Comparison of ENCODE assay signal across 30 mouse cellular contexts in the genomic region with DNA sequence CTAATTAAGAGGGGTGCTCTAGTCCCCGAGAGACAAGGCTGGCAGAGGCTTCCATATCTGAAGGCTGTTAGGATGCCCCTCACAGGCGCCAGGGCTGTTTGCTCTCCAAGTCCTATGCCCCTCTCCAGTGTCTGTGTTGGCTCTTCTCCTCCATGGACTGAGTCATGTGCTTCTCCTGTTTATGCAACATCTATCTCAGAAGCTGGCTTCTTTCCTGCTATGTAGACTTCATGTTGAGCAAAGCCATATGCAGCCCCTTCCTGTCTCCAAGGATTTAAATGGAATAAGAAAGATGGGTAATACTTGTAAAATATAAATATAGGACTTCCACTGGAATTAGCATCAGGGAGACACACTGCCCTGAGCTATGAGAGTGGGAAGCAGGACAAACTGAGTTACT.
DNase-seq lines count a peak whose midpoint lies in the region; ATAC-seq and TF ChIP-seq lines count a peak whose summit lies in the region.
"Had no signal": no experiment of that assay in that cellular context is flagged by ENCODE, and none has a peak within 500 bp of the region (broad histone marks: within the 10 kb centered on the region; RNA-seq: fewer than 3 reads in every experiment).

No protein-coding gene starts in this region.

- H3K4me2 ChIP-seq in intestine, embryonic 14.5 days (ENCODE audit: low read length), result no peak overlapping the region
- H3K4me2 ChIP-seq in intestine, postnatal 0 days (replicated peaks; ENCODE audit: low read depth), result no peak overlapping the region
- H3K4me2 ChIP-seq in stomach, embryonic 16.5 days (ENCODE audit: low read depth, low read length), result no peak overlapping the region
- H3K4me2 ChIP-seq: embryonic facial prominence, embryonic 13.5 days; forebrain, embryonic 12.5 days; heart, embryonic 12.5 days; heart, embryonic 15.5 days; hindbrain, embryonic 14.5 days had no signal

- TF ChIP-seq CTCF in intestine, postnatal 0 days (IDR thresholded peaks at IDR 0.05; ENCODE audit: low read depth), result no peak

- no peak for ATAC-seq in cerebellum, adult (ENCODE audit: insufficient number of reproducible peaks, low FRiP score, low TSS enrichment)
- 0 out of 2 replicates have a peak, but pooled peaks have one; percentile 47 for ATAC-seq in intestine, embryonic 14.5 days (replicated peaks; ENCODE audit: low FRiP score, low TSS enrichment, low read depth)
- no peak for ATAC-seq in intestine, postnatal 0 days
- peak; percentile 69 for ATAC-seq in stomach, embryonic 16.5 days (ENCODE audit: insufficient read depth, low FRiP score)
- ATAC-seq: activated CD4-positive, CD25-positive, alpha-beta regulatory T cell, adult 4 months; hindbrain, postnatal 0 days; inflammation-experienced regulatory T-cells, adult 6 months had no signal

- no peak overlapping the region for H3K27ac ChIP-seq in intestine, embryonic 14.5 days (ENCODE audit: low read depth)
- no peak overlapping the region for H3K27ac ChIP-seq in intestine, postnatal 0 days (ENCODE audit: low read depth, low read length)
- no peak overlapping the region for H3K27ac ChIP-seq in stomach, embryonic 16.5 days (ENCODE audit: low read length)
- H3K27ac ChIP-seq: embryonic facial prominence, embryonic 10.5 days; embryonic facial prominence, embryonic 13.5 days; forebrain, embryonic 12.5 days; gastrocnemius, adult 2 months; heart, embryonic 15.5 days; hindbrain, embryonic 10.5 days; hindbrain, embryonic 14.5 days; hindbrain, postnatal 0 days had no signal

- WGBS in intestine, embryonic 14.5 days, result 58% methylated on average over 2 of the region's 2 CpGs
- WGBS in intestine, postnatal 0 days, result 65% methylated on average over 2 of the region's 2 CpGs
- WGBS in stomach, embryonic 16.5 days, result 55% methylated on average over 2 of the region's 2 CpGs

- peak; percentile 16 to 27 for DNase-seq in cerebellum, postnatal 10 days
- no peak for DNase-seq in intestine, embryonic 14.5 days (ENCODE audit: low spot score)
- no peak for DNase-seq in kidney, postnatal 14 days
- no peak for DNase-seq in frontal cortex, adult 2 months (ENCODE audit: extremely low spot score in 1 of 2, low spot score in 1 of 2)
- DNase-seq: adrenal gland, adult 8-10 months; adrenal gland, postnatal 25 days; cerebellum, adult 11 months; cerebellum, adult 2 months; cerebellum, adult 9-11 months; cerebellum, postnatal 36 days; embryo, embryonic 11 days; gastrocnemius, adult 2 months; gastrocnemius, postnatal 25 days; heart, adult 18-20 months; heart, postnatal 10 days; heart, postnatal 36 days had no signal

- H3K9me3 ChIP-seq in intestine, embryonic 14.5 days (ENCODE audit: control insufficient read depth, low read length), result no peaks in the 10 kb centered on the region
- no peaks in the 10 kb centered on the region for H3K9me3 ChIP-seq in intestine, postnatal 0 days (ENCODE audit: control insufficient read depth)
- H3K9me3 ChIP-seq in stomach, embryonic 16.5 days (replicated peaks; ENCODE audit: control insufficient read depth, low read length), result no peaks in the 10 kb centered on the region
- H3K9me3 ChIP-seq: embryonic facial prominence, embryonic 10.5 days; embryonic facial prominence, embryonic 13.5 days; forebrain, embryonic 12.5 days; heart, embryonic 12.5 days; heart, embryonic 15.5 days; hindbrain, embryonic 10.5 days had no signal

- no peak overlapping the region for H3K9ac ChIP-seq in intestine, embryonic 14.5 days (ENCODE audit: low read length)
- H3K9ac ChIP-seq in intestine, postnatal 0 days (ENCODE audit: low read depth, low read length), result no peak overlapping the region
- no peak overlapping the region for H3K9ac ChIP-seq in stomach, embryonic 16.5 days (ENCODE audit: low read length)
- H3K9ac ChIP-seq: embryonic facial prominence, embryonic 13.5 days; forebrain, embryonic 12.5 days; heart, embryonic 12.5 days; heart, embryonic 15.5 days; hindbrain, embryonic 14.5 days had no signal

- H3K4me1 ChIP-seq in intestine, embryonic 14.5 days (replicated peaks; ENCODE audit: control insufficient read depth, insufficient read depth, low read length), result peaks cover 10% of the 10 kb centered on the region; the same call in 1 of the 2 replicates
- H3K4me1 ChIP-seq in intestine, postnatal 0 days (replicated peaks; ENCODE audit: control insufficient read depth, insufficient read depth, low read length), result no peaks in the 10 kb centered on the region; the same call in 1 of the 2 replicates
- peaks cover 7% of the 10 kb centered on the region; the same call in 1 of the 2 replicates for H3K4me1 ChIP-seq in stomach, embryonic 16.5 days (ENCODE audit: control insufficient read depth, insufficient read depth, low read length)
- H3K4me1 ChIP-seq: embryonic facial prominence, embryonic 13.5 days; heart, embryonic 12.5 days; heart, embryonic 15.5 days had no signal

- no peaks in the 10 kb centered on the region for H3K36me3 ChIP-seq in intestine, embryonic 14.5 days (ENCODE audit: control insufficient read depth, insufficient read depth, low read length)
- H3K36me3 ChIP-seq in intestine, postnatal 0 days (ENCODE audit: control insufficient read depth, insufficient read depth), result no peaks in the 10 kb centered on the region
- no peaks in the 10 kb centered on the region for H3K36me3 ChIP-seq in stomach, embryonic 16.5 days (ENCODE audit: control insufficient read depth, insufficient read depth, low read length)
- H3K36me3 ChIP-seq: embryonic facial prominence, embryonic 10.5 days; embryonic facial prominence, embryonic 13.5 days; forebrain, embryonic 12.5 days; heart, embryonic 12.5 days; heart, embryonic 15.5 days; hindbrain, embryonic 10.5 days had no signal

- no peak overlapping the region for H3K4me3 ChIP-seq in intestine, embryonic 14.5 days (ENCODE audit: low read depth, low read length)
- H3K4me3 ChIP-seq in intestine, postnatal 0 days (ENCODE audit: low read depth, low read length), result no peak overlapping the region
- no peak overlapping the region for H3K4me3 ChIP-seq in stomach, embryonic 16.5 days (replicated peaks; ENCODE audit: low read length)
- H3K4me3 ChIP-seq: embryonic facial prominence, embryonic 10.5 days; embryonic facial prominence, embryonic 13.5 days; erythroblast, embryonic 14.5 days; forebrain, embryonic 12.5 days; gastrocnemius, adult 2 months; heart, embryonic 12.5 days; heart, embryonic 15.5 days; hindbrain, embryonic 10.5 days had no signal

- no peaks in the 10 kb centered on the region for H3K27me3 ChIP-seq in intestine, embryonic 14.5 days (replicated peaks; ENCODE audit: control insufficient read depth, insufficient read depth, low read length)
- no peaks in the 10 kb centered on the region for H3K27me3 ChIP-seq in intestine, postnatal 0 days (replicated peaks; ENCODE audit: control insufficient read depth, insufficient read depth, low read length)
- no peaks in the 10 kb centered on the region for H3K27me3 ChIP-seq in stomach, embryonic 16.5 days (ENCODE audit: control insufficient read depth, insufficient read depth, low read length)
- H3K27me3 ChIP-seq: embryonic facial prominence, embryonic 13.5 days; heart, embryonic 12.5 days; heart, embryonic 15.5 days had no signal

Comparison
In these comparisons a context has a peak if more than half of its experiments do, and no peak if none do; other contexts are left out.
1. ATAC-seq: peak in intestine, embryonic 14.5 days (single experiment) and stomach, embryonic 16.5 days (single experiment); none in cerebellum, adult (single experiment) and intestine, postnatal 0 days (single experiment).
2. DNase-seq: peak in cerebellum, postnatal 10 days (2 of 2); none in intestine, embryonic 14.5 days (single experiment), kidney, postnatal 14 days (single experiment) and frontal cortex, adult 2 months (0 of 2).